Mouse (Mus musculus) midbrain, embryonic 16.5 days (tissue): ENCODE measurements around the gene Gm815. TPM values are rescaled to one million over a fixed set of nuclear protein-coding genes. Genes with fewer than 3 reads are reported as not detected.

Experiments used
- ATAC-seq: fragments of 200-750 bp; cut with Nextera tagmentation; 2 replicates; pipeline ENCODE4 v1.8.0; 2017; ENCODE audit warnings: moderate TSS enrichment
- H3K27ac ChIP-seq: fragments of 300-500 bp; sonication (generic); 2 replicates; pipeline ENCODE4 v1.5.1; 2014; ENCODE audit warnings: mild to moderate bottlenecking, low read length, mixed read lengths
- H3K27me3 ChIP-seq: fragments of 300-500 bp; sonication (generic); 2 replicates; pipeline ENCODE4 v1.6.1; 2014; ENCODE audit warnings: low read depth, low read length, mixed read lengths; ENCODE audit not compliant: control insufficient read depth, insufficient read depth
- H3K36me3 ChIP-seq: fragments of 300-500 bp; sonication (generic); 2 replicates; pipeline ENCODE4 v1.6.1; 2014; ENCODE audit warnings: mild to moderate bottlenecking, low read length, moderate library complexity, mixed read lengths; ENCODE audit not compliant: control insufficient read depth, insufficient read depth
- H3K4me1 ChIP-seq: fragments of 300-500 bp; sonication (generic); 2 replicates; pipeline ENCODE4 v1.6.1; 2014; ENCODE audit warnings: mild to moderate bottlenecking, low read length, mixed read lengths; ENCODE audit not compliant: control insufficient read depth, insufficient read depth
- H3K4me2 ChIP-seq: fragments of 300-500 bp; sonication (generic); 2 replicates; pipeline ENCODE4 v1.6.1; 2014; ENCODE audit warnings: mild to moderate bottlenecking, low read length, mixed read lengths
- H3K4me3 ChIP-seq: fragments of 300-500 bp; sonication (generic); 2 replicates; pipeline ENCODE4 v1.5.1; 2014; ENCODE audit warnings: low read depth, mild to moderate bottlenecking, low read length, moderate library complexity, mixed read lengths
- H3K9ac ChIP-seq: fragments of 300-500 bp; sonication (generic); 2 replicates; pipeline ENCODE4 v1.6.1; 2014; ENCODE audit warnings: low read depth, low read length, mixed read lengths
- H3K9me3 ChIP-seq: fragments of 300-500 bp; sonication (generic); replicated peaks from 2 replicates; pipeline ENCODE4 v1.6.1; 2014; ENCODE audit warnings: mild to moderate bottlenecking, low read length, mixed read lengths; ENCODE audit not compliant: control insufficient read depth, poor library complexity, severe bottlenecking
- WGBS: fragments of 180-500 bp; shearing (Covaris S2); extraction: QIAGEN DNeasy Blood & Tissue Kit; methylation state at CpG from one replicate; pipeline ENCODE4 v1.1.7; 2014; 5-methylcytosine and 5-hydroxymethylcytosine counted together
- polyA plus RNA-seq: library from polyadenylated mRNA; unstranded; fragments of >200 nt; fragmentation: Nextera tagmentation; extraction: Ambion mirVana; gene quantifications from 2 replicates; pipeline ENCODE4 v1.2.1, GENCODE M21; 2015

Gene Gm815
- polyA plus RNA-seq, 1 experiment from 2014 or later: not detected

DNA sequence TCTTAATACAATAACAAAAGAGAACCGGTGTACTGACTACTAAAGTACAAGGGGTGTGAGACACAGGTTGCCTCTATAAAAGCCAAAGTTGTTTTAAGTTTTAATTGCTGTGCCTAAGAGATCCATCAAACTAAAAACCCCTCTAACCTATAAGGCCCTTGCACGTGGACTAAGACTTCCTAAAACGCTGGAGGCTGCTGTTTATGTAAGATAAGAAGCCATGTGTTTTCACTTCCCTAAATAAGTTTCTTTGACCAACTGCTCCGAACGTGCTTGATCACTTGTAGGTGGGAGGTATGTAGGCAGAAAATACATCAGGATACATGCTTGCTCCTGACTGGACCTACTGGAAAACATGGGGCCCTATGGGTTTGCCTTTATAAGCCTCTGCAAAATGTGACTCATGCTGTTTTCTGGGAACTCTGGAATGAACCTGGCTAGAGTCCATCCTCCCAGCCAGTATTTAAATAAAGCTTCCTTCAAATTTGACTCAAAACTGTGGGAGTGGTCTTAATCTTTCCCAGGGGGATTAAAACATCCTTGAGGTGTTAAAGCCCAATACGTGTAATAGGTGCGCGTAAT lies 31.9 kb upstream of the Gm815 start:
- ATAC-seq: no peak
- no peaks in the 10 kb centered on the region for H3K27me3 ChIP-seq
- no peak overlapping the region for H3K27ac ChIP-seq
- no peak overlapping the region for H3K9ac ChIP-seq
- H3K9me3 ChIP-seq: no peaks in the 10 kb centered on the region
- H3K4me1 ChIP-seq: peaks cover 12% of the 10 kb centered on the region
- no peak overlapping the region for H3K4me3 ChIP-seq
- WGBS: 91% methylated on average over 8 of the region's 8 CpGs
- no peak overlapping the region for H3K4me2 ChIP-seq
- no peaks in the 10 kb centered on the region for H3K36me3 ChIP-seq

DNA sequence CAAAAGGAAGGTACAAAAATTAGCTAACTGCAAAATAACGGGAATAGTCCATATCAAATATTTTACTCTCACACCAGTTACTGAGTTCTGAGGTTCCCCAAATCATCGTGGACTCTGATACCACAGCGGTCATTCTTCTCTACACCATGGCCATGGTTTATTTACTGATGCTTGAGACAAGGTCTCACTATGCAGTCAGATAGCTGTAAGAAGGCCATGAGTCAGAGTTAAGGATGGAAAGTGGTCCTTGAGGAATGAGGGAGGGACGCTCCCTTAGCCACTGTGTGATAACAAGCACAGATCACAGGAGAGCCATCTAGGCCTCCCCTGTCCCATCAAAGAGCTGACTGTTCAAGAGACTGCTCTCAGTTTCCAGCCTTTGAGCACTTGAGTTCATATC lies 31.0 kb upstream of the Gm815 start:
- H3K27ac ChIP-seq: no peak overlapping the region
- H3K27me3 ChIP-seq: no peaks in the 10 kb centered on the region
- H3K4me2 ChIP-seq: no peak overlapping the region
- no peak for ATAC-seq
- H3K9me3 ChIP-seq: no peaks in the 10 kb centered on the region
- no peak overlapping the region for H3K4me3 ChIP-seq
- 95% methylated on average over 4 of the region's 4 CpGs for WGBS
- no peaks in the 10 kb centered on the region for H3K36me3 ChIP-seq
- peaks cover 21% of the 10 kb centered on the region for H3K4me1 ChIP-seq
- H3K9ac ChIP-seq: no peak overlapping the region

DNA sequence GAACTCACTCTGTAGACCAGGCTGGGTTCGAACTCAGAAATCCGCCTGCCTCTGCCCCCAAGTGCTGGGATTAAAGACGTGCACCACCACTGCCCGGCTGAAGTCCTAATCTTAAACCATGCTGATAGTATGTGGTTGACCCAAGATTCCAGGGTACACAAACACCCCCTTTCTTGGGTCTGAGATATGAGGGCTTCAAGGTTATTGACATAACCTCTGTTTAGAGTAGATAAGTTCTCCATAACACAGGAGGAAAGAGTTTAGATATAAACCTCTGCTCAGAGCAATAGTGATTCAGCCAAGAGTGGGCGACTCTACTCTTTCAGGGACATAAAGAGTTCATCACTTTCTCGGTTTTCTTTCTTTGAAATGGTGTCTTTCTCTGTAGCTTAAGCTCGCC lies 30.5 kb upstream of the Gm815 start:
- Histone ChIP-seq H3K36me3 (no peaks in the 10 kb centered on the region), H3K9ac (no peak overlapping the region), H3K4me1 (peaks cover 22% of the 10 kb centered on the region), H3K27ac (no peak overlapping the region), H3K4me2 (no peak overlapping the region), H3K27me3 (no peaks in the 10 kb centered on the region), H3K4me3 (no peak overlapping the region), H3K9me3 (no peaks in the 10 kb centered on the region)
- WGBS: 87% methylated on average over 7 of the region's 7 CpGs
- no peak for ATAC-seq

GRCm38 (mm10) chr19:26858427-26859194 lies 27.1 kb upstream of the Gm815 start:
- peak; percentile 75 for ATAC-seq
- no peak overlapping the region for H3K4me3 ChIP-seq
- H3K9me3 ChIP-seq: no peaks in the 10 kb centered on the region
- H3K27ac ChIP-seq: peak overlapping the region; percentile 61
- no peak overlapping the region for H3K9ac ChIP-seq
- no peaks in the 10 kb centered on the region for H3K27me3 ChIP-seq
- H3K4me2 ChIP-seq: peak overlapping the region; percentile 11; the same call in 1 of the 2 replicates
- WGBS: 49% methylated on average over 12 of the region's 12 CpGs
- peaks cover 17% of the 10 kb centered on the region for H3K4me1 ChIP-seq
- H3K36me3 ChIP-seq: no peaks in the 10 kb centered on the region

DNA sequence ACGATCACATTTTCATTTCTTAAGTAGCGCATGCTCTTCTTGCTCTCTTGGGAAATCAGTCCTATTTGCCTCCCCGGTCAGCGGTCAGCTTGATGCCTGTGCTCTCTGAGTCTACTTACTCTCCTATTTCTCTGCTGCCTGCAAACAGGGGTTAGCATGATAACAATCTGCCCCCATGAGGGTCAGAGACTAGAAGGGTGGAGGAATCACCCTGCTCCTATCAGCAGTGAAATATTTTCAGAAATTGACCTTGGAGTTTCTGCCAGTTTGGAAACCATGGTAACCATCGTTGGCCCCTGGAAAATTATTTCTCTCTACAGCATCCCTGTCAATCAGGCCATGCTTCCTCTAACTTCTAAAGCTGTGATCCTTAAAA lies 26.5 kb upstream of the Gm815 start:
- ATAC-seq: peak; percentile 59
- peak overlapping the region; percentile 61 for H3K27ac ChIP-seq
- H3K9ac ChIP-seq: no peak overlapping the region
- no peak overlapping the region for H3K4me3 ChIP-seq
- H3K36me3 ChIP-seq: no peaks in the 10 kb centered on the region
- H3K27me3 ChIP-seq: no peaks in the 10 kb centered on the region
- H3K9me3 ChIP-seq: no peaks in the 10 kb centered on the region
- H3K4me2 ChIP-seq: peak overlapping the region; percentile 11; the same call in 1 of the 2 replicates
- peaks cover 17% of the 10 kb centered on the region for H3K4me1 ChIP-seq
- 25% methylated on average over 5 of the region's 5 CpGs for WGBS

- Histone ChIP-seq H3K27me3 (no peaks in the 10 kb centered on the region), H3K36me3 (no peaks in the 10 kb centered on the region), H3K9me3 (no peaks in the 10 kb centered on the region), H3K27ac (no peak overlapping the region), H3K9ac (no peak overlapping the region), H3K4me1 (peaks cover 19% of the 10 kb centered on the region), H3K4me3 (no peak overlapping the region), H3K4me2 (no peak overlapping the region)
- peak; percentile 49; the same call in 1 of the 2 replicates for ATAC-seq
- 56% methylated on average over 5 of the region's 5 CpGs for WGBS
These were observed 22.0 kb upstream of the Gm815 start for GRCm38 (mm10) chr19:26863662-26864061.

DNA sequence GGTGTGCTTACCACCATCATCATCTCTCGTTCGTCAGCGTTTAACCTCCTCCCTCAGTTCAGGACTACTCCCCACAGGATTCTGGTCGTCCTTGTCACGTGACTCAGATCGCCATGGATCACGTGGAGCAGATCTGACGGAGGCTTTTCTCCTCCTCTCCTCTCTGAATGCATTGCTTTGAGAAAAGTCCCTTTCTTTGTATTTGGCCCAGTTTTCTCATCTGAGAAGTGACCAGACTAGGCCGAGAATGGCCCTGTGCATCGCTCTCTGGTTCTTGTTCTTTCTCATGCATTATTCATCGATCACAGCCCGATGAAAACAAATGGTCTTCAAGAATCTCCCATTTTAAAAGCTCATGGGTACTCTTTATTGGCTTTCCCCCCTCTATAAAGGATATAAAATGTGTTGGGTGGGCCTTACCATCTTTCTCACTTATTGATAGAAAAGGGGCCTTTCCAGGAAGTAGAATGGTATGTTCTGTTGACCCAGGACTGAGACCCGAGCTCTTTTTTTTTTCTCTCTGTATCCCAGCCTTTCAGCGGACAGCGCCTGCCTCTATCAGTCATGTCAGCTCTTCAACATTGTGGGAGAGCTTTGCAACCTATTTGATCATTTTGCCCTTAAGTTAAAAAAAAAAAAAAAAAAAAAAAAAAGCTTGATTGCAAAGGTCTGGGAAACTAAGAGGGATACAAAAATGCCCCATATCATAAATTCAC lies 20.5 kb upstream of the Gm815 start:
- no peak overlapping the region; the same call in 1 of the 2 replicates for H3K9ac ChIP-seq
- H3K27ac ChIP-seq: peak overlapping the region; percentile 54; the same call in 1 of the 2 replicates
- H3K4me2 ChIP-seq: no peak overlapping the region
- no peak overlapping the region for H3K4me3 ChIP-seq
- no peaks in the 10 kb centered on the region for H3K36me3 ChIP-seq
- H3K4me1 ChIP-seq: peaks cover 11% of the 10 kb centered on the region
- 40% methylated on average over 15 of the region's 15 CpGs for WGBS
- H3K27me3 ChIP-seq: no peaks in the 10 kb centered on the region
- no peaks in the 10 kb centered on the region for H3K9me3 ChIP-seq
- ATAC-seq: no peak

DNA sequence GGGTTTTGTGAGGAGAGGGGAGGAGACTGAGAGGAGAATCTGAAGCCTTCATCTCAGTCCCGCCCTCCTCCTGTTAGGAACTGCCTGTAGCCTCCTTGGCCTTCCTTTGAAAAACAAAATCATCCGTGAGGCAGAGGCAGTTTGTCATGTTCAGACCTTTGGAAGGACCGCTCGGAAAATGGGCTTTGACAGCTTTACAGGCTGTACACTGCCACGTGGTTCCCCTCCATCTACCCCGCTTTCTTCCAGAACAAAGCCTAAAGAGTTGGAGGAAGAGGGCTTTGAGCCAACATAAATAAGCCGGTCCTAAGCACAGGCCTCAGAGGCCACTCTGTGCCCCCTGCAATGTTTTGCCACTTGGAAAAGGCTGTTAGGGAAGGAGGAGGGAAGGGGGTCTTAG lies 19.9 kb upstream of the Gm815 start:
- H3K27me3 ChIP-seq: no peaks in the 10 kb centered on the region
- H3K4me1 ChIP-seq: peaks cover 16% of the 10 kb centered on the region
- WGBS: 10% methylated on average over 7 of the region's 7 CpGs
- H3K27ac ChIP-seq: peak overlapping the region; percentile 54; the same call in 1 of the 2 replicates
- peak; percentile 61 for ATAC-seq
- no peaks in the 10 kb centered on the region for H3K9me3 ChIP-seq
- no peak overlapping the region for H3K4me2 ChIP-seq
- H3K4me3 ChIP-seq: no peak overlapping the region
- H3K36me3 ChIP-seq: no peaks in the 10 kb centered on the region
- peak overlapping the region; percentile 18; the same call in 1 of the 2 replicates for H3K9ac ChIP-seq

- Histone ChIP-seq H3K4me3 (no peak overlapping the region), H3K27ac (no peak overlapping the region), H3K36me3 (no peaks in the 10 kb centered on the region), H3K27me3 (no peaks in the 10 kb centered on the region), H3K9ac (no peak overlapping the region), H3K9me3 (no peaks in the 10 kb centered on the region), H3K4me2 (no peak overlapping the region), H3K4me1 (peaks cover 23% of the 10 kb centered on the region)
- WGBS: 58% methylated on average over 3 of the region's 3 CpGs
- ATAC-seq: no peak
These were observed 16.1 kb upstream of the Gm815 start for GRCm38 (mm10) chr19:26869591-26869990.
